Mouse (Mus musculus): ENCODE data around the gene Dstyk. TPM values are rescaled to one million over a fixed set of nuclear protein-coding genes. Genes with fewer than 3 reads are reported as not detected.
A peak's percentile ranks its signal among the peaks of the same experiment; 100 is the strongest.

Gene Dstyk
- polyA plus RNA-seq, 1 experiment from 2014 or later, result 10.6 TPM

DNA sequence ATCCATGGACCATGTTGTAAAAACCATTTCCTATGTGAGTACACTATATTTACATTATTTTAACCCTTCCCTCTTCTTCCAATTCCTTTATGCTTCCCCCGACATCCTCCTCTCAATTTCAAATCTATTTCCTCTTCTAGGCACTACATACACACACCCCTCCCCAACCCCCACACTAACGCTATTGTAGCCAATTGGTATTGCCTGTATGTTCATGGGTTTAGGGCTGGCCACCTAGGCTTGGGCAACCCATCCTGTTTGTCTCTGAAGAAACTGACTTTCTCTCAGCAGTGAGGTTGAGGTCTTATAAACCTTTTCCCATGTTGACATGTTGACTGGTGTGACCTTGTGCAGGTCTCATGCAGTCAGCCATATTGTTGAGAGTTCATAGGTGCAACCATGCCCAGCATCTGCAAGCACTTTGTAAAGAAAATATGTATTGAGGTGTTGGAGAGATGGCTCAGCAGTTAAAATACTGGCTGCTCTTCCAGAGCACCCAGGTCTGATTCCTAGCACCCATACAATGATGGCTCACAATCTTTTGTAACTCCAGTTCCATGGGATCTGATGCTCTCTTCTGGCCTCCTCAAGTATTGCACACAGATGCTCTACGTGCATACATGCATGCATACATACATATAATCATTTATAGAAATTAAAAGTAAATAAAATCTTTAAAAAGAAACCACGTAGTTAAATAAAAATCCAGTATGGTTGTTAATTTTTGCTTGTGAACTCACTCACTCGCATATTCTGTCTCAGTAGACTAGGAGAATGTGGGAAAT, 5.7 kb downstream of the Dstyk start:
- Histone ChIP-seq H3K36me3 (ENCODE audit: control insufficient read depth, insufficient read depth, low read length) (no peaks in the 10 kb centered on the region), H3K9ac (replicated peaks; ENCODE audit: low read length) (no peak overlapping the region), H3K4me3 (replicated peaks; ENCODE audit: low read depth, low read length) (no peak overlapping the region), H3K9me3 (ENCODE audit: control insufficient read depth, low read length) (no peaks in the 10 kb centered on the region), H3K4me2 (ENCODE audit: low read length) (no peak overlapping the region), H3K27ac (replicated peaks; ENCODE audit: low read depth, low read length) (no peak overlapping the region), H3K27me3 (ENCODE audit: control insufficient read depth, insufficient read depth, low read length) (no peaks in the 10 kb centered on the region), H3K4me1 (ENCODE audit: control insufficient read depth, insufficient read depth, low read length) (peaks cover 12% of the 10 kb centered on the region)
- ATAC-seq (ENCODE audit: low FRiP score, low TSS enrichment), result no peak
- DNase-seq, result no peak
- 96% methylated on average over 5 of the region's 5 CpGs for WGBS

DNA sequence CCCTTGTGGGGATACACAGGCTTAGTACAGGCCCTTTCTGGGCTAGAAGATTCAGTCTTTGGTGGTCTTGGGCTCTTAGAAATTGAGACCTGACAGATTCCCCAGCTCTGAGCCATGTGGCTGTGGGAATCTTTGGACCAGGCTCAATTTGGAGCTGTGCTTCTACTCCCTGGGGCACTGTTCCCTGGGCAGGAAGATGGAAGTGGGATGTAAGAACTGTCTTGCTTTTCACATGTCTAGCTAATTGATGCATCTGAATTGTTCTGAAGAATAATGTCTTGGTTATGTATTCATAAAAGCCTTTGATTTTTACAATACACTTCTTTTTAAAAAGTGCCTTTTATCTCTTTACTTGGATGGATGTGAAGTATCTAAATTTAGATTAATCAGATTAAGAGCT, 8.2 kb downstream of the Dstyk start:
- Histone ChIP-seq H3K9me3 (ENCODE audit: control insufficient read depth, low read length) (no peaks in the 10 kb centered on the region), H3K4me3 (replicated peaks; ENCODE audit: low read depth, low read length) (no peak overlapping the region), H3K27me3 (ENCODE audit: control insufficient read depth, insufficient read depth, low read length) (no peaks in the 10 kb centered on the region), H3K4me2 (ENCODE audit: low read length) (no peak overlapping the region), H3K9ac (replicated peaks; ENCODE audit: low read length) (no peak overlapping the region), H3K36me3 (ENCODE audit: control insufficient read depth, insufficient read depth, low read length) (no peaks in the 10 kb centered on the region), H3K27ac (replicated peaks; ENCODE audit: low read depth, low read length) (no peak overlapping the region), H3K4me1 (ENCODE audit: control insufficient read depth, insufficient read depth, low read length) (no peaks in the 10 kb centered on the region)
- no peak for ATAC-seq (ENCODE audit: low FRiP score, low TSS enrichment)
- no peak for DNase-seq

DNA sequence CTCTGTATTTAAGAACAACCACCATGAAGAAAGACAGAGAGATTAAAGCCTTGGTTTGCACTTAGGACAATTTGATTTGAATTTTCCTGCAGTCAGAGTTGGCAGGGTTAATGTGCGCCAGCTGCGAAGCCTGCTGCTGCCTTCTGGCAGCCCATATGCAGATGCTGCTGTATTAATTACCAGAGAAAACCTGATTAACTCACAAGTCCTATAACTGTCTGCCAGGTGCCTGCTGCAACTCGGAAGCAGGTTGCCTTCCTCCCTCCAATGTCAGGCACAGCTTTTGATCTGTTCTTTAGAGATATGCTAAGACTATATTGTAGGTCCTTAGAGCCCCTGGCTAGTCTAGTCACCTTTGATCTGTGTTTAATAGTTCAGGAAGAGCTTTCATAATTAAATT, 13.5 kb downstream of the Dstyk start:
- H3K4me1 ChIP-seq (ENCODE audit: control insufficient read depth, insufficient read depth, low read length), result peaks cover 8% of the 10 kb centered on the region; the same call in 1 of the 2 replicates
- peak; percentile 69 for DNase-seq
- 36% methylated on average over 3 of the region's 3 CpGs for WGBS
- peaks cover 11% of the 10 kb centered on the region for H3K36me3 ChIP-seq (ENCODE audit: control insufficient read depth, insufficient read depth, low read length)
- no peaks in the 10 kb centered on the region for H3K9me3 ChIP-seq (ENCODE audit: control insufficient read depth, low read length)
- H3K9ac ChIP-seq (replicated peaks; ENCODE audit: low read length), result no peak overlapping the region
- H3K27ac ChIP-seq (replicated peaks; ENCODE audit: low read depth, low read length), result peak overlapping the region; percentile 37; the same call in 1 of the 2 replicates
- ATAC-seq (ENCODE audit: low FRiP score, low TSS enrichment), result no peak
- no peak overlapping the region for H3K4me3 ChIP-seq (replicated peaks; ENCODE audit: low read depth, low read length)
- H3K4me2 ChIP-seq (ENCODE audit: low read length), result no peak overlapping the region
- no peaks in the 10 kb centered on the region for H3K27me3 ChIP-seq (ENCODE audit: control insufficient read depth, insufficient read depth, low read length)

DNA sequence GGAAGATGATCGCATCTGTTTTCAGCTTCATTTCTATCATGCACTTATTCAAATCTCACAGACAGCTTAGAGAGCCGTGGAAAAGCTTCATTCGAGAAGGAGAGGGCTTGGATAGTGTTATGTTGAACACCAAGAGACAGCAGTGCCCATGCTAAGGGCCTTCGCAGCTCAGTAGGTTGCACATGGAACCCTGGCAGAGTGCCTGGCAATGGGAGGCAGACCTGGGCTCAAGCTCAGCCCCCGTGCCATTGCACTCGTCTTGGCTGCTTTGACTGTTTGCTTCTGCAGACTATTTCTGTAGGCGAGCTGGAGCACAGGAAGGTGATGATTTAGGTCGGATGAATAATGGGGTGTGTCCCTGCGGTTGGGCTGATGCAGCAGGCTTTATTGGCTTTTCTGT, 14.4 kb downstream of the Dstyk start:
- Histone ChIP-seq H3K27me3 (ENCODE audit: control insufficient read depth, insufficient read depth, low read length) (no peaks in the 10 kb centered on the region), H3K27ac (replicated peaks; ENCODE audit: low read depth, low read length) (no peak overlapping the region)

DNA sequence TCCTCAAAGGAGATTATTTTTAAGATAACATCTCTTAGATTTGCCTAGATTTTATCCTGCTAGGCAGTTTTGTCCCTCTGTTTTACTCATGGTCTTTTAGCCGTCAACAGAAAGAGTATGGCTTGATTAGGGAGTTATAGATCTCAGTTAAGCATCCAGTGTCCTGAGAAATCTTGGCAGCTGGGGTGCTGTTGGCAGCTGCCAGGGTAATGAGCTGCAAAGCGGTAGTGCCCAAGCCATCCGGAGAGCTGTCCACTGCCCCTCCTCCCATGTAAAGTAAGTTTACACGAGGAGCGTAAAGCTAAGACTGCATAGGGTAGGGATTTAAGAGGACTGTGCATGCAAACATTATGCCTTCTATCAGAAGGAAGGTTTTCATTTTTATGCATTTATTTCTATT, 16.0 kb downstream of the Dstyk start:
- Histone ChIP-seq H3K4me2 (ENCODE audit: low read length) (no peak overlapping the region), H3K4me1 (ENCODE audit: control insufficient read depth, insufficient read depth, low read length) (peaks cover 8% of the 10 kb centered on the region; the same call in 1 of the 2 replicates), H3K9ac (replicated peaks; ENCODE audit: low read length) (no peak overlapping the region), H3K27ac (replicated peaks; ENCODE audit: low read depth, low read length) (no peak overlapping the region), H3K4me3 (replicated peaks; ENCODE audit: low read depth, low read length) (no peak overlapping the region), H3K27me3 (ENCODE audit: control insufficient read depth, insufficient read depth, low read length) (no peaks in the 10 kb centered on the region), H3K36me3 (ENCODE audit: control insufficient read depth, insufficient read depth, low read length) (peaks cover 17% of the 10 kb centered on the region), H3K9me3 (ENCODE audit: control insufficient read depth, low read length) (no peaks in the 10 kb centered on the region)
- peak; percentile 30 for DNase-seq
- no peak for ATAC-seq (ENCODE audit: low FRiP score, low TSS enrichment)
- WGBS, result 67% methylated on average over 5 of the region's 5 CpGs

More for the DNA sequence above, 14.4 kb downstream of the Dstyk start:
- Histone ChIP-seq H3K36me3 (ENCODE audit: control insufficient read depth, insufficient read depth, low read length) (peaks cover 15% of the 10 kb centered on the region), H3K9me3 (ENCODE audit: control insufficient read depth, low read length) (no peaks in the 10 kb centered on the region), H3K4me1 (ENCODE audit: control insufficient read depth, insufficient read depth, low read length) (peaks cover 8% of the 10 kb centered on the region; the same call in 1 of the 2 replicates), H3K9ac (replicated peaks; ENCODE audit: low read length) (no peak overlapping the region), H3K4me3 (replicated peaks; ENCODE audit: low read depth, low read length) (no peak overlapping the region), H3K4me2 (ENCODE audit: low read length) (no peak overlapping the region)
- ATAC-seq (ENCODE audit: low FRiP score, low TSS enrichment), result no peak
- 77% methylated on average over 9 of the region's 9 CpGs for WGBS
- DNase-seq, result no peak

DNA sequence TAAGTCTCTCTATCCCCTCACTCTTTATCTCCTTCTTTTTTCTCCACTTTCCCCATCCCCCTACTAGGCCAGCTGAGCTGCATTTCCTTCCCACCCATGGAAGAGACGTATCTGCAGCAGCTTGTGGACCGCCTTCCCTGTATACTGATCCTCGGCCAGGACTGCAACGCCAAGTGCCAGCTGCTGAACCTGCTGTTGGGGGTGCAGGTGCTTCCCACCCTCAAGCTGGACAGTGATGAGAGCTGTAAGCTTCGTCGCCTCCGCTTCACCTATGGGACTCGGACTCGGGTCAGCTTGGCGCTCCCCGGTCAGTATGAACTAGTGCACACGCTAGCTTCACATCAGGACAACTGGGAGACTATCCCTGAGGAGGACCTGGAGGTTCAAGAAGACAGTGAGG, 16.7 kb downstream of the Dstyk start:
- 94% methylated on average over 12 of the region's 12 CpGs for WGBS
- Histone ChIP-seq H3K4me2 (ENCODE audit: low read length) (no peak overlapping the region), H3K27me3 (ENCODE audit: control insufficient read depth, insufficient read depth, low read length) (no peaks in the 10 kb centered on the region), H3K4me1 (ENCODE audit: control insufficient read depth, insufficient read depth, low read length) (peaks cover 8% of the 10 kb centered on the region; the same call in 1 of the 2 replicates), H3K4me3 (replicated peaks; ENCODE audit: low read depth, low read length) (no peak overlapping the region), H3K36me3 (ENCODE audit: control insufficient read depth, insufficient read depth, low read length) (peaks cover 18% of the 10 kb centered on the region), H3K9ac (replicated peaks; ENCODE audit: low read length) (no peak overlapping the region), H3K27ac (replicated peaks; ENCODE audit: low read depth, low read length) (no peak overlapping the region), H3K9me3 (ENCODE audit: control insufficient read depth, low read length) (no peaks in the 10 kb centered on the region)
- ATAC-seq (ENCODE audit: low FRiP score, low TSS enrichment), result no peak
- no peak for DNase-seq

DNA sequence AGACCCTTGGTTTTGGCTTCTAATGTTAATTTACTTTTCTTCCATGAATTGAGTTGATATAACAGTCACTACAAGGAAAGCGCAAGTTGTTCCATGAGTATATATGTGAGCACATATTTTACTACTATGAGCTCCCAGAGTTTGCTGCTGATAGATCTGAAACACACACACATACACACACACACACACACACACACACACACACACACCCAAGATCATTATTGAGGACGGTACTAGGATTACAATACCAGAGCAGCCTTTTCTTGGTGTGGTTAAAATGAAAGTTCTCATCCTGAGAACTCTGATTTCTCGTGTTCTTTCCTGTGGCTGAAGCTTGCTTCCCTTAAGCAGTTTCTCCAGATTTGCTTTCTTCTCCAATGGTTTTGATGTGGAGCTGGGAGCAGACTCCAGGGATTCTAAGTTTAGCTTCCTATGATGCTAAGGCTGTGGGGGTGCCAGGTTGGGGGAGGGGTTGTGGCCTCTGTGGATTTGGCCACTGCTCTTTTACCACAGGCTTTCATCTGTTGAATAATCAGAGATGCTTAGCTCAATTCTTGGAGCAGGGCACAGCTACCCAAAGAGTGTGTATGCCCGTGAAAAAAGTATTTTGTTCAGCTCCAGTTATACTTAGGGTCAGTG, 19.1 kb downstream of the Dstyk start:
- no peak overlapping the region for H3K27ac ChIP-seq (replicated peaks; ENCODE audit: low read depth, low read length)
- H3K36me3 ChIP-seq (ENCODE audit: control insufficient read depth, insufficient read depth, low read length), result peaks cover 33% of the 10 kb centered on the region
- WGBS, result 78% methylated on average over 4 of the region's 4 CpGs
- H3K4me1 ChIP-seq (ENCODE audit: control insufficient read depth, insufficient read depth, low read length), result 0 out of 2 replicates have a peak, but pooled peaks cover 4% of the 10 kb centered on the region
- H3K9me3 ChIP-seq (ENCODE audit: control insufficient read depth, low read length), result no peaks in the 10 kb centered on the region
- H3K4me3 ChIP-seq (replicated peaks; ENCODE audit: low read depth, low read length), result no peak overlapping the region
- DNase-seq (no peak), ATAC-seq (ENCODE audit: low FRiP score, low TSS enrichment) (no peak)
- no peaks in the 10 kb centered on the region for H3K27me3 ChIP-seq (ENCODE audit: control insufficient read depth, insufficient read depth, low read length)
- H3K9ac ChIP-seq (replicated peaks; ENCODE audit: low read length), result no peak overlapping the region
- no peak overlapping the region for H3K4me2 ChIP-seq (ENCODE audit: low read length)

DNA sequence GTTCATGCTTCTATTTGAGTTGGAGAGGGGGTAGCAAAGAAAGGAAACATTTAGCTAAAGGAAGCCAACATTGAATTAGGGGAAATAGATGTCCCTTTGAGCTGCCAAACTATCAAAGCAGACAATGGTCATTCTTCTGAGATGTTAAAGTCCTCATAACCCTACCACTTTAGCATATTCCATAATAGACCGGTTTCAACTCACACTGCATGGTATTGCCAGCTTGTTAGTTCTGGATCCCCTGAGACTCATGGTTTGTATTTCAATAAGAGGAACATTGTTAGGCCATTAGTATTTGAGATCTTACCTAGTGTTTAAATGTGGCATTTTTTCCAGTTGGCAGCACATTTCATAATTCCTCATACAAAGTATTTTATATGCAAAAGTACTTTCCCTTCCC, 19.6 kb downstream of the Dstyk start:
- Histone ChIP-seq H3K9ac (replicated peaks; ENCODE audit: low read length) (no peak overlapping the region), H3K4me3 (replicated peaks; ENCODE audit: low read depth, low read length) (no peak overlapping the region), H3K9me3 (ENCODE audit: control insufficient read depth, low read length) (no peaks in the 10 kb centered on the region), H3K36me3 (ENCODE audit: control insufficient read depth, insufficient read depth, low read length) (peaks cover 37% of the 10 kb centered on the region), H3K27ac (replicated peaks; ENCODE audit: low read depth, low read length) (no peak overlapping the region), H3K4me1 (ENCODE audit: control insufficient read depth, insufficient read depth, low read length) (no peaks in the 10 kb centered on the region), H3K27me3 (ENCODE audit: control insufficient read depth, insufficient read depth, low read length) (no peaks in the 10 kb centered on the region), H3K4me2 (ENCODE audit: low read length) (no peak overlapping the region)
- ATAC-seq (ENCODE audit: low FRiP score, low TSS enrichment), result no peak
- DNase-seq, result no peak
- 67% methylated on average over 1 of the region's 1 CpGs for whole genome bisulfite sequencing

DNA sequence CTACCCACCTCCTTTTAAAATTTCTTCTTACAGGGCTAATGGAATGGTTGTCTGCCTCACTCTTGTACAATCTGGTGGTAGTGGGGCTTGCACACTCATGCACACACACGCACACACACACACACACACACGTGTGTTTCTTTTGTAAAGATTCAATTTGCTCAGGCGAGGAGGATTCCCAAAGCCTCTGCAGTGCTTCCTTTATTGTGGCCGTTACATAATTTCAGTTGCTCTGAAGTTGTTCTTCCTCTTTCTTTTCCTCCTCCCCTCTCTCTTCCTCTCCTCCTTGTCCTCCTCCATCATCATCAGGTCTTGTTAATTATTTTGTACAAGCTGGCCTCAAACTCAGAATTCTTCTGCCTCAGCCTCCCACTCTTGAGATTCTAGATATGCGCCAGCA, 20.0 kb downstream of the Dstyk start:
- Histone ChIP-seq H3K27me3 (ENCODE audit: control insufficient read depth, insufficient read depth, low read length) (no peaks in the 10 kb centered on the region), H3K4me1 (ENCODE audit: control insufficient read depth, insufficient read depth, low read length) (no peaks in the 10 kb centered on the region), H3K9me3 (ENCODE audit: control insufficient read depth, low read length) (no peaks in the 10 kb centered on the region), H3K27ac (replicated peaks; ENCODE audit: low read depth, low read length) (no peak overlapping the region), H3K36me3 (ENCODE audit: control insufficient read depth, insufficient read depth, low read length) (peaks cover 42% of the 10 kb centered on the region), H3K4me3 (replicated peaks; ENCODE audit: low read depth, low read length) (no peak overlapping the region), H3K4me2 (ENCODE audit: low read length) (no peak overlapping the region), H3K9ac (replicated peaks; ENCODE audit: low read length) (no peak overlapping the region)
- ATAC-seq (ENCODE audit: low FRiP score, low TSS enrichment) (no peak), DNase-seq (no peak)
- 84% methylated on average over 5 of the region's 5 CpGs for WGBS
